Mouse (Mus musculus) left cerebral cortex, postnatal 25 days (tissue): Measurements from ENCODE around the gene Col8a2. TPM values are rescaled to one million over a fixed set of nuclear protein-coding genes. Genes with fewer than 3 reads are reported as not detected.

ENCODE experiments used
- DNase-seq, 2 experiments: peaks; one replicate each; pipeline ENCODE4 v3.0.0; 2022; ENCODE audit warnings: low spot score in 2 of 2, mixed read lengths in 1 of 2
- intact Hi-C: fragments of 180-260 bp; cut with DNase I; formaldehyde crosslinking; loops from one replicate; pipeline ENCODE4 v1.15.1; 2025
- total RNA-seq, 2 experiments: library from RNA; stranded (reverse); gene quantifications; 2 replicates each; pipeline ENCODE4 v1.2.3; 2021

The Col8a2 gene
- total RNA-seq, 2 experiments from 2014 or later = 1.1 to 1.7 TPM

- intact Hi-C loops = no loop called here
- no peak for DNase-seq
Observed at GRCm38 (mm10) chr4:126295152-126295551, 8.6 kb downstream of the Col8a2 start.

DNA sequence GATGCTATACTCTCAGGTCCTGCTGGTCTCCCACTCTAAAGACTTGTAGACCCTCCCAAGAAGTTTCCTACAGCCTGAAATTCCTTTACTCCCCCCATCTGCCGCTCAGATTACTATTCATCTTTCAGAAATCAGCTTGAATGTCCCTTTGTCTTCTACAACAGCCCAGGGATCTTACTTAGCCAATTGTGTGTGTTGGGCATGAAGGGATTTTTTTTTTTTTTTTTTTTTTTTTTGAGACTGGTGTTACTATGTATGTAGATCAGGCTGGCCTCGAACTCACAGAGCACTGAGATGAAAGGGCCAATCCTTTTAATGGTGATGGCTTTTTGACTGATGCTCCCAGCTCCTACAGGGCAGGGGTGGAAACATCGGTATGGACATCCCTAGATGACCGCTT, 9.3 kb downstream of the Col8a2 start:
- intact Hi-C loops = no loop called here
- DNase-seq = no peak

DNA sequence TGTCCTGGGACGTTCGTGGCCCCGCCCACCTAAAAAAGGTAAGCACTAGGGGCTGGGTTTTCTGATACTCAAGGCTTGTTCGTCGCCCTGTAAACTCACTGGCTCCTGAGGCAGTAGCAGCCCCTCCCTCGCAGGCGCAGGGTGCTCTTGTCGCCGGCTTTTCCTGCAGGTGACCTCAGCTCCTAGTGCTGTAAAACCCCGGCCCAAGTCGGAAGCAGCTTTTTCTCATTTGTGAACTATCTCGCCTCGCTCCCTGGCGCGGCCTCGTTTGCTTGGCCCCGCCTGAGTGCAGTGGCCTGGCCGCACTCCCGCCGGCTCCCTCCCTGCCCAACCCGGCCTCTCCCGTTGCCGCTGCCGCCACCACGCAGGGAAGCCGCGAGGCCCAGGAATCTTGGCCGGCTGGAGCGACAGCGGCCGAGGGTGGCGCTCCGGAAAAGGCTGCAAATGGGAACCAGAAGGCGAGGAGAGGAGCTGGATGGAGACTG, 10.1 kb downstream of the Col8a2 start:
- intact Hi-C loops = no loop called here
- peak in 1 of 2 experiments; percentile 37 for DNase-seq

DNA sequence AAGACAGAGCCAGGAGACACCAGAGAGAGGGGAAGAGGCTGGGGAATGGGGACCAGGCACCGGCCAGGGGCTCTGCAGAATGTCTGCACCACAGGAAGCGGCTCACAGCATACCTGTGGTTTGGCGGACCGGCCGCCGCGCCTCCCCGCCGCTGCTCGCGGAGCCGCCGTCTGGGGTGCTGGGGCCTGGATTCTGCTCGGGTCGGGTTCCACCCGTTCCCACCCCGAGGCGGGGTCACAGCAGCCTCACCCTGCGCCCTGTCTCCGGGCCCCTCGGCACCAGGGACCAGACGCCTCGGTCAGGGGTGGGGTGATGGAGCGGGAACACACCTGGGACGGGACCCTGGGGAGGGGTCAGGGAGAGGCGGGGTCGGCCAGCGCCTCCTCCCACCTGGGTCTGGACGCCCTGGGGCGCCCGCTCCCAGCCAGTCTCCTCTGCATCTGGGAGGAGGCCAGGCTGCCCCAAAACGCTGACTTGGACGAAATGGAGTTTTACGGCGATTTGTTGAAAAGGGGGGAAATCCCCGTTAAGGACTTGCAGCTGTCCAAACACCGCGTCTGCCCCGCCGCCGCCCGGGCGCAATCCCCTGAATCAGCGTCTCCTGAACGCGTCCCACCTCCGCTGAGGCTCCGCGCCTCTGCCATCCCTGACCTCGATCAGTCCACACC, 14.5 kb downstream of the Col8a2 start:
- no peak for DNase-seq
- intact Hi-C loops = no loop called here

GRCm38 (mm10) chr4:126301584-126302309, 15.2 kb downstream of the Col8a2 start:
- intact Hi-C loops = no loop called here
- DNase-seq = no peak

- no peak for DNase-seq
- intact Hi-C loops = no loop called here
Observed at GRCm38 (mm10) chr4:126303877-126304276, 17.3 kb downstream of the Col8a2 start.

- intact Hi-C loops = no loop called here
Observed at GRCm38 (mm10) chr4:126305428-126305827, 18.8 kb downstream of the Col8a2 start.

DNA sequence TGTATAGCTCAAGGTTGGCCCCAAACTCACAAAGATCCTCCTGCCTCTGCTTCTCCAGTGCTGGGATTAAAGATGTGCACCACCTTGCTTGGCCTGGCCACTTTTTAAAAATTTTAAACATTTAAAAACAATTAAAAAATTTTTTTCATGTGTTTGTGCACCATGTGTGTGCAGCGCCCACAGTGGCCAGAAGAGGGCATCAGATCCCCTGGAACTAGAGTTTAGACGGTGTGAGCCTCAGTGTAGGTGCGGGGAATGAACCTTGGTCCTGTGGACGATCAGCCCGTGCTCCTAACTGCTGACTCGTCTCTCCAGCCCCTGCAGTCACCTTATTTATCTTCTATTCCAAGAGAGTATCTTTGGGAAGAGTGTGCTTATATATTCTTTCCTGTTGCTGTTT, 19.5 kb downstream of the Col8a2 start:
- DNase-seq = no peak
- intact Hi-C loops = no loop called here

More at GRCm38 (mm10) chr4:126305428-126305827, 18.8 kb downstream of the Col8a2 start:
- DNase-seq = no peak

GRCm38 (mm10) chr4:126306827-126307226, 20.2 kb downstream of the Col8a2 start:
- intact Hi-C loops = no loop called here
- DNase-seq = no peak

DNA sequence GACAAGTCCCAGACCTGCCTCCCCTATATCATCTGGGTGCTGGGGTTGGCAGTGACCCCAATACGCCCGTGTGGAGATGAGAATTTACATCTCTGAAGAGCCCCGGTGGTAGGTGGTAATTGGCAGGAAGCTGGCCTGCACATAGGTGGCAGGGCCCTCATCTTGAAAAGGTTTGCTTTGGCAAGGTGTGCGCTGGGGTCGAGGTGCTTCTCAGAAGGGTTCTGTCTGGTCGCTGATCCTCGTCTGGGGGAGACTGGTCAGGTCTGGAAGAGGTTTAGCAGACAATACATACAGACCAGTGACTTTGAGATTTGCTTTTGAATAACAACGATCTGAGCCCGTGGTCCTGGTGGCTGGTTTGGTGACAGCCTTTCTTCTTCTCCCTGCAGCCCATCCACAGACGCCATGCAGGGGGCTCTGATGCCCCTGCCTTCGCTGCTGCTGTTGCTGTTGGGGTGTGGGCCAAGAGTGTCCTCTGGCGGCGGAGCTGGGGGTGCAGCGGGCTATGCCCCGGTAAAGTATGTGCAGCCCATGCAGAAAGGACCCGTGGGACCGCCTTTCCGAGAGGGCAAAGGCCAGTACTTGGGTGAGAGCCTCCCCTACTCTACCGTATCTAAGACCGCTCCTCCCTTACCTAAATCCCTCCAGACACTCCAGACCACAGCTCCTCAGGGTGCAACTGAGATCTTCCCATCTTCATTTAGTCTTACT, 22.8 kb downstream of the Col8a2 start:
- intact Hi-C loops = loop anchor here (1.0 to 2.0 kb wide), 2 partner anchors 31 to 82 kb away; no protein-coding TSS in a partner anchor
- no peak for DNase-seq

DNA sequence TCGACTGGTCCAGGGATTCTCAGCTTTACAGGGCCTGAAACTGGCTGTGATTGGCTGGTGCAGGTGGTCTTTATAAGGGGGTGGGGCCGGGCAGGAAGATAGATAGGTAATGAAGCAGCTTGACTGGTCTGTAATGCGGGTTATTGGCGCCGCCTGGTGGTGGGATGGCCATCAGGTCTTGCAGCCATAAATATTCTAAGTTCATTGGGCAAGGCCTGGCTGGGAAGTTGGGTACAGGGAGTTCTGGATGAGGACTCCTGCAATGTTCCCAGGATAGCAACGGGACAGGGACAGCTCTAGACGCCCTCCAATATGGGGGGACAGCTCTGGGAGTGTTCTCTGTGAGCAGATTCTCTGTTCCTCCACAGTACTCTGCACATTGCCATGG, 23.3 kb downstream of the Col8a2 start:
- intact Hi-C loops = loop anchor here (1.0 to 2.0 kb wide), 2 partner anchors 31 to 83 kb away; no protein-coding TSS in a partner anchor
- peak; percentile 82 to 85 for DNase-seq

DNA sequence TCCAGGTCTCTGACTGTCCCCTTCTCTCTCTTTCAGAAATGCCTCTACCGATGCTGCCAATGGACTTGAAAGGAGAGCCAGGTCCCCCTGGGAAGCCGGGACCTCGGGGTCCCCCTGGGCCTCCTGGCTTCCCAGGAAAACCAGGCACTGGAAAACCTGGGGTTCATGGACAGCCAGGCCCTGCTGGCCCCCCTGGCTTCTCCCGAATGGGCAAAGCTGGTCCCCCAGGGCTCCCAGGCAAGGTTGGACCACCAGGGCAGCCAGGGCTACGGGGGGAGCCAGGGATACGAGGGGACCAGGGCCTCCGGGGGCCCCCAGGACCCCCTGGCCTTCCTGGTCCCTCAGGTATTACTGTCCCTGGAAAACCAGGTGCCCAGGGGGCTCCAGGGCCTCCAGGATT, 23.8 kb downstream of the Col8a2 start:
- no peak for DNase-seq
- intact Hi-C loops = no loop called here

DNA sequence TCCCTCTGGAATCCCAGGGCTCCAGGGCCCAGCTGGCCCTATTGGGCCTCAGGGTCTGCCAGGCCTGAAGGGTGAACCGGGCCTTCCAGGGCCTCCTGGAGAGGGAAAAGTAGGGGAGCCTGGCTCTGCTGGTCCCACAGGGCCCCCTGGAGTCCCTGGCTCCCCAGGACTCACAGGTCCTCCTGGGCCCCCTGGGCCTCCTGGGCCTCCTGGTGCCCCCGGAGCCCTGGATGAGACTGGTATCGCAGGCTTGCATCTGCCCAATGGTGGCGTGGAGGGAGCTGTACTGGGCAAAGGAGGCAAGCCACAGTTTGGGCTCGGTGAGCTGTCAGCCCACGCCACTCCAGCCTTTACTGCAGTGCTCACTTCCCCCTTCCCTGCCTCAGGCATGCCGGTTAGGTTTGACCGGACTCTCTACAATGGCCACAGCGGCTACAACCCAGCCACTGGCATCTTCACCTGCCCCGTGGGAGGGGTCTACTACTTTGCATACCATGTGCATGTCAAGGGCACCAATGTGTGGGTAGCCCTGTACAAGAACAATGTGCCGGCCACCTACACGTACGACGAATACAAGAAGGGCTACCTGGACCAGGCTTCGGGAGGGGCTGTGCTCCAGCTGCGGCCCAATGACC, 25.1 kb downstream of the Col8a2 start:
- DNase-seq = no peak
- intact Hi-C loops = no loop called here

DNA sequence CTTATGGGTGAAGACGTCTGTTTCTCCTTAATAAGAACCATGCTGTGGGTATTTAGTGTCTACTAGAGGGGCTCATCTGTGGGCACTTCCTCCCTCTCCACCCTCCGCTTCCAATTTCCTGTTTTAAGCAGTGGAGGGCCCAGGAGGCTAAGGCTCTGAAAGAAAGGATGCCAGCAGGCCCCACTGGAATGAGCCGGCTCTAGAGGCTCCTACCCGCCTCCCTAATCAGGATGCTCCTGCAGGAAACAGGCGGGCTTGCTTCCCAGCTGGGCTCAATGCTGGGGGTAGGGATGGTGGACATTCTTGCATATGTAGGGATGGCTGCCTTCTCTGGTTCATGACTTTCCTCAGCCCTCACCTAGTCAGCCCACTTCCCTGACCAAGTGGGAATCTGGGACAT, 26.6 kb downstream of the Col8a2 start:
- intact Hi-C loops = no loop called here
- no peak for DNase-seq

DNA sequence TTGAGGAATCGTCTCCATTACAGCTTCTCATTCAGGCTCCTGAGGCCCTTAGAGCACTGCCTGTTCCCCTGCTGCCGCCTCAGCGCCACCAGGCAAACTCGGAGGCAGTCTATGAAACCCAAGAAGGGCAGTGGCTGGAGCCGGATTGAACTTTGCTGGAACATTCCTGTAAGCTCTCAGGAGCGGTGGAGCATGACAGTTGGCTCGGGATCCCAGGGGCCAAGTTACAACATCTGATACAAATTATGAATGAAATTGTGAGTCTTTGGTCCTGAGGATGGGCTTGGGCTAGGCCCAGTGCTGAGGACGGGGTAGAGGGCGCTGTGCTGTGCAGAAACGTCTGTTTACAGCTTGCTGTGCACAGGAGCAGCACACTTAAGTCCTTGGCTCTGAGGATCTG, 27.8 kb downstream of the Col8a2 start:
- intact Hi-C loops = no loop called here
- no peak for DNase-seq

DNA sequence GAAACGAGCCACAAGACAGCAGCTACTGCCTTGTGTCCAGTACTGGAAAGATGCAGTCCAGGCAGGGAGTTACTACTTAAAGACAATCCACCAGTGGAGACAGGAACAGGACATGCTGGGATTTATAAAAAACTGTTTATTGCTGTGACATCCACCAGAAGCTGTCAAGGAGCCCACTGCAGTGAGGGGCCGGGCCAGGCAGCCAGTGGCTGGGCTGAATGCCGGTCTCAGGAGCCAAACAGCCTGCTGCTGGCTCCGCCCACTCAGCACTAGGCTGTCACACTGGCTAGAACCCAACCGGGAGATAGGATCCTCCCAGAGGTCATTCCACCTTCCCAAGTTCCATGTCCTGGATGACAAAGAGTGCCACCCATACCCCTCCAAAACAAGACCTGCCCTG, 29.3 kb downstream of the Col8a2 start:
- no peak for DNase-seq
- intact Hi-C loops = no loop called here

DNA sequence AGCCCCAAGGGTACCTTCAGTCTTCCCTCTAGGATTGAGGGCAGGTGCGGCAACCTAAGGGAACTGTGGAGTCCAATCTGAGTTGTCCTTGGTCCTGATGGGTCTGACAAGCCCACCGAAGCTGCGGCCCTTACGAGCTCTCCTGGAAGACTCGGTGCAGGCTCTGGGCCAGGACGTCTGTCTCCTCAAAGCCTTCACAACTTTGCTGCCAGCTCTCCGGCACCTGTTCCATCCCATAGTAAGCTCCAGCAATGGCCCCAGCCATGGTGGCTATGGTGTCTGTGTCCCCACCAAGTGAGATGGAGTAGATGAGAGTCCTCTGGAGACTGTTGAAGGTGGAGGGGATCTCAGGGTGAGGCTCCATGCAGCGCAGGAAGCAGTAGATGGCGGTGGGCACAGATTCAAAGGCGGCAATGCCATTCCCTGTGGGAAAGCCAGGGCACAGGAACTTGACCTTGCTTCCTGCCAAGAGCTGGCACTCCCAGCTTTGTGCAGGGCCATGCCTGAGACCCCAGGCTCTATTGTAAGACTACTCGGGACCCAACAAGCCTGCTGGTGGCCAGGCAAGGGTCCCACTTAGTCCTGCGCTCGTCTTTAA, 29.9 kb downstream of the Col8a2 start:
- intact Hi-C loops = no loop called here
- no peak for DNase-seq

DNA sequence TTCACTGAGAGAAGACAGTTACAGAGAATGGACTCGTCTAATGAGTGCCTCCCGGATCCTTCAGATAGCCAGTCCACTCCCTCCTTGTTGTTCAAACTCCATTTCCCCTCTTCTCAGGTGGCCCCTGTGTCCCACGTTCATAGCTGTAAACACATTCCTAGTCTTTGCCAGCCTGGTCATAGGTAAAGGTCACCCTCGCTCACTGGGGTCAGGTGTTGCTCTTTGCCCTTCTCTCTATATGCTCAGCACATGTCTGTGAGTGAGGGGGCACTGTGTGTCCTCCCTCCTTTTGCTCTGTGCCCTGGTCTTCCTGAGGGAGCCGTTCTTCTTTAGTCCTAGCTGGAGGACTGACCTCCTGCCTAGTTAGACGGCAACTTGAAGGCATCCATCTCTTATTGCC, 33.2 kb downstream of the Col8a2 start:
- intact Hi-C loops = no loop called here
- DNase-seq = no peak

GRCm38 (mm10) chr4:126321111-126321853, 34.7 kb downstream of the Col8a2 start, which contains the start of gene Adprhl2:
Adprhl2 (minus strand) TSS chr4:126321703.
- peak; percentile 98 for DNase-seq
- intact Hi-C loops = no loop called here
